Mouse (Mus musculus): Measurements from ENCODE around the gene Cdk5r1. TPM values are rescaled to one million over a fixed set of nuclear protein-coding genes. Genes with fewer than 3 reads are reported as not detected.
A peak's percentile ranks its signal among the peaks of the same experiment; 100 is the strongest.

Gene Cdk5r1
- total RNA-seq, 2 experiments from 2014 or later: 5.5 to 7.2 TPM

- no peak for DNase-seq
These were observed 27.1 kb downstream of the Cdk5r1 start for GRCm38 (mm10) chr11:80503726-80504452.

- DNase-seq: no peak
These were observed 27.9 kb downstream of the Cdk5r1 start for GRCm38 (mm10) chr11:80504519-80505385.

GRCm38 (mm10) chr11:80505581-80505980 lies 28.8 kb downstream of the Cdk5r1 start:
- no peak for DNase-seq

GRCm38 (mm10) chr11:80506483-80506882 lies 29.7 kb downstream of the Cdk5r1 start:
- no peak for DNase-seq

GRCm38 (mm10) chr11:80507791-80508190 lies 31.0 kb downstream of the Cdk5r1 start:
- DNase-seq: no peak

- peak; percentile 33 for DNase-seq
These were observed 31.7 kb downstream of the Cdk5r1 start for GRCm38 (mm10) chr11:80508361-80509175.

- no peak for DNase-seq
These were observed 32.3 kb downstream of the Cdk5r1 start for GRCm38 (mm10) chr11:80509176-80509506.

- no peak for DNase-seq
These were observed 33.3 kb downstream of the Cdk5r1 start for GRCm38 (mm10) chr11:80510124-80510523.

GRCm38 (mm10) chr11:80512313-80513056 lies 35.7 kb downstream of the Cdk5r1 start:
- no peak for DNase-seq

GRCm38 (mm10) chr11:80513796-80514195 lies 37.0 kb downstream of the Cdk5r1 start:
- no peak for DNase-seq

GRCm38 (mm10) chr11:80515346-80515745 lies 38.5 kb downstream of the Cdk5r1 start:
- DNase-seq: no peak

- DNase-seq: no peak
These were observed 39.1 kb downstream of the Cdk5r1 start for GRCm38 (mm10) chr11:80515895-80516294.

GRCm38 (mm10) chr11:80518421-80519367 lies 41.9 kb downstream of the Cdk5r1 start:
- DNase-seq: no peak

- DNase-seq: no peak
These were observed 44.3 kb downstream of the Cdk5r1 start for GRCm38 (mm10) chr11:80521148-80521547.

- no peak for DNase-seq
These were observed 46.0 kb downstream of the Cdk5r1 start for GRCm38 (mm10) chr11:80522852-80523251.

- DNase-seq: no peak
These were observed 46.6 kb downstream of the Cdk5r1 start for GRCm38 (mm10) chr11:80523410-80523809.

- no peak for DNase-seq
These were observed 47.4 kb downstream of the Cdk5r1 start for GRCm38 (mm10) chr11:80524213-80524612.

GRCm38 (mm10) chr11:80527697-80528096 lies 50.9 kb downstream of the Cdk5r1 start:
- no peak for DNase-seq

GRCm38 (mm10) chr11:80529149-80529548 lies 52.3 kb downstream of the Cdk5r1 start:
- DNase-seq: no peak

Data from gastrocnemius, postnatal 10 days (tissue).